Mouse (Mus musculus): ENCODE results near the gene Ncoa3. TPM values are rescaled to one million over a fixed set of nuclear protein-coding genes. Genes with fewer than 3 reads are reported as not detected.

Ncoa3 gene
- polyA plus RNA-seq, 1 experiment from 2014 or later: 8.1 TPM

DNA sequence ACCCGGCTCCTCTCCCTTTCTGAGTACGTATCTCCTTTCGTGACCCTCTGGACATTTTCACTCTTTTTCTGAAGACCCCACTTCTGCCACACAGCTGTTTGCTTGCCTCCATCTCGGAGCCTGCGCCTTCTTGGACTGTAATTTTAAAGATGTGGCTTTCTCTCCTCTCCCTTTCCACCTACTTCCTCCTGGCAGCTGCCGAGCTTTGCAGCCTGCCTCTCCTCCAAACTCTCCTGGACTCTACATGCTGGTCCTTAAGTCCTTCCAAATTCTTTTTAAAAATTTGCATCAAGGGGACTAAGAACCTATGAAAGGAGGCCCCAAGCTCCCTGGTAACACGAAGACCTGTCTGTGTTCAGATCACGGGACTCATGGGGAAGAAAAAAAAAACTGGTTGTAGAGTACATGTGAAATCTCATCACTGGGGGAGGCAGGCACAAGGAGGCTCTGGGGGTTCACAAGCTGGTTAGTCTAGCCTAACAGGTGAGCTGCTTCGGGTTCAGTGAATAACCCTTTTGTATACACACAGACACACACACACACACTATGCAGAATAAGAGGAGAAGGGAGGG, 35.1 kb upstream of the Ncoa3 start:
- Histone ChIP-seq H3K36me3 (no peaks in the 10 kb centered on the region), H3K4me1 (peaks cover 48% of the 10 kb centered on the region), H3K27ac (no peak overlapping the region), H3K4me2 (no peak overlapping the region), H3K4me3 (no peak overlapping the region), H3K9ac (no peak overlapping the region), H3K27me3 (replicated peaks) (0 out of 2 replicates have a peak, but pooled peaks cover 2% of the 10 kb centered on the region), H3K9me3 (replicated peaks) (no peaks in the 10 kb centered on the region)
- ATAC-seq: no peak
- WGBS (ENCODE audit: insufficient replicate concordance): 59% methylated on average over 9 of the region's 9 CpGs

GRCm38 (mm10) chr2:165958556-165958955, 33.9 kb upstream of the Ncoa3 start:
- Histone ChIP-seq H3K27me3 (replicated peaks) (0 out of 2 replicates have a peak, but pooled peaks cover 2% of the 10 kb centered on the region), H3K27ac (no peak overlapping the region), H3K4me3 (no peak overlapping the region), H3K4me2 (no peak overlapping the region), H3K9ac (no peak overlapping the region), H3K36me3 (no peaks in the 10 kb centered on the region), H3K4me1 (peaks cover 47% of the 10 kb centered on the region), H3K9me3 (replicated peaks) (no peaks in the 10 kb centered on the region)
- ATAC-seq: no peak
- WGBS (ENCODE audit: insufficient replicate concordance): 76% methylated on average over 6 of the region's 6 CpGs

DNA sequence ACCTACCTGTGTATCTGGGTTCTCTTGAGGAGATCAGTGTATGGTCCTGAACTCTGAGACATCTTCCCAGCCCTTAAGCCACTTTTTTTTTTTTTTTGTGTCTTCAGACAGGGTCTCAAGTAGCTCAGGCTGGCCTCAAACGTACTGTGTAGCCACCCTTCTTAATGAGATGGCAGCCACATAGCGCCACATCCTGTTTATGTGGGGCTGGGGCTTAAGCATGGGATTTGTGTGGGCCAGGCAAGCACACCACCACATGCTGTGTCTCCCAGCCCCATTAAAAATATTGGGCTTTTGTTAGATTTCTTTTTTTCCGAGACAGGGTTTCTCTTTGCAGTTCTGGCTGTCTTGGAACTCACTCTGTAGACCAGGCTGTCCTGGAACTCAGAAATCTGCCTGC, 31.7 kb upstream of the Ncoa3 start:
- Histone ChIP-seq H3K27me3 (replicated peaks) (0 out of 2 replicates have a peak, but pooled peaks cover 2% of the 10 kb centered on the region), H3K36me3 (no peaks in the 10 kb centered on the region), H3K27ac (no peak overlapping the region), H3K4me2 (no peak overlapping the region), H3K4me3 (no peak overlapping the region), H3K9ac (no peak overlapping the region), H3K4me1 (peaks cover 31% of the 10 kb centered on the region), H3K9me3 (replicated peaks) (no peaks in the 10 kb centered on the region)
- WGBS (ENCODE audit: insufficient replicate concordance): 67% methylated on average over 3 of the region's 3 CpGs
- ATAC-seq: no peak

GRCm38 (mm10) chr2:165962824-165963223, 29.6 kb upstream of the Ncoa3 start:
- peak; percentile 65 for ATAC-seq
- peak overlapping the region; percentile 20; the same call in 1 of the 2 replicates for H3K27ac ChIP-seq
- 50% methylated on average over 5 of the region's 5 CpGs for WGBS (ENCODE audit: insufficient replicate concordance)

GRCm38 (mm10) chr2:165964121-165964520, 28.3 kb upstream of the Ncoa3 start:
- WGBS (ENCODE audit: insufficient replicate concordance): 52% methylated on average over 4 of the region's 4 CpGs

More at GRCm38 (mm10) chr2:165962824-165963223, 29.6 kb upstream of the Ncoa3 start:
- Histone ChIP-seq H3K4me1 (peaks cover 28% of the 10 kb centered on the region), H3K4me3 (no peak overlapping the region), H3K27me3 (replicated peaks) (no peaks in the 10 kb centered on the region), H3K9ac (no peak overlapping the region), H3K36me3 (no peaks in the 10 kb centered on the region), H3K9me3 (replicated peaks) (no peaks in the 10 kb centered on the region), H3K4me2 (no peak overlapping the region)

GRCm38 (mm10) chr2:165967076-165967475, 25.4 kb upstream of the Ncoa3 start:
- no peak overlapping the region for H3K4me2 ChIP-seq
- no peaks in the 10 kb centered on the region for H3K36me3 ChIP-seq
- no peak overlapping the region for H3K9ac ChIP-seq
- no peaks in the 10 kb centered on the region for H3K9me3 ChIP-seq (replicated peaks)
- H3K27ac ChIP-seq: peak overlapping the region; percentile 67; the same call in 1 of the 2 replicates
- WGBS (ENCODE audit: insufficient replicate concordance): 78% methylated on average over 2 of the region's 2 CpGs
- no peaks in the 10 kb centered on the region for H3K27me3 ChIP-seq (replicated peaks)
- ATAC-seq: no peak
- no peak overlapping the region for H3K4me3 ChIP-seq
- H3K4me1 ChIP-seq: peaks cover 61% of the 10 kb centered on the region

More at GRCm38 (mm10) chr2:165964121-165964520, 28.3 kb upstream of the Ncoa3 start:
- H3K9me3 ChIP-seq (replicated peaks): no peaks in the 10 kb centered on the region
- no peak overlapping the region for H3K27ac ChIP-seq
- no peaks in the 10 kb centered on the region for H3K36me3 ChIP-seq
- H3K27me3 ChIP-seq (replicated peaks): no peaks in the 10 kb centered on the region
- H3K4me3 ChIP-seq: no peak overlapping the region
- no peak for ATAC-seq
- no peak overlapping the region for H3K9ac ChIP-seq
- H3K4me1 ChIP-seq: peaks cover 41% of the 10 kb centered on the region
- H3K4me2 ChIP-seq: no peak overlapping the region

DNA sequence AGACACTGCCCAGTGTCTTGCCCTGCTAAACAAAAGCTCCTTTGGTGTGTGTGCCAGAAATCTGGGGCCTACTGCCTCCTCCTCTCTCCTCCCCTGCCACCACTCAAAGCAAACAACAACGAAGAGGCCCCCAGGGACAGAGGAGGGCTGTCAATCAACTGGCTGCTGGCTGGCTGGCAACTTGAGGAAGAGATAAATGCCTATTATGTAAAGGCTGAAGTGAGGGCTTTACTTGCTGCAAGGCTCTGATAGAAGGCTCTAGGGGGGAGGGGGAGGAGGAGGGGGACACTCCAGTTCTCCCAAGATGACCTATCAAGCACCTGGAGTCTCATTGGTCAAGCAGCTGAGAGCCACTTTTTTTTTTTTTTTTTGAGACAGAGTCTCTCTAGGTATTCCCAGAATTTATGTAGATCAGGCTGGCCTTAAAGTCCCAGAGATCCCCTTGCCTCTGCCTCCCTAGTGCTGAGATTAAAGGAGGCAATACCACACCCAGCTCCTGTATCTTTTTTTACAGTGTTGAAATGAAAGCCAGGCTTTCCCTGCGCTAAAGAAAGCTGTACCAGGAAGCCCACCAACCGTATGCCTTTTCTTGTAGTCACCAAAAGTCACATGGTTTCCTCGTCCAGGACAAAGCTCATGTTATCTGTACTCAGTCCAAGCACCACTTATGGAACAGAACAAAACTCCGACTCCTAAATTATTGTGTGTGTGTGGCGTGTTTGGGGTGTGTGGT, 24.4 kb upstream of the Ncoa3 start:
- Histone ChIP-seq H3K27ac (peak overlapping the region; percentile 67), H3K9ac (no peak overlapping the region), H3K4me2 (peak overlapping the region; percentile 57; the same call in 1 of the 2 replicates), H3K4me1 (peaks cover 53% of the 10 kb centered on the region), H3K36me3 (no peaks in the 10 kb centered on the region), H3K4me3 (no peak overlapping the region), H3K27me3 (replicated peaks) (no peaks in the 10 kb centered on the region), H3K9me3 (replicated peaks) (no peaks in the 10 kb centered on the region)
- 23% methylated on average over 6 of the region's 6 CpGs for WGBS (ENCODE audit: insufficient replicate concordance)
- ATAC-seq: peak; percentile 79

- Histone ChIP-seq H3K9me3 (replicated peaks) (no peaks in the 10 kb centered on the region), H3K27me3 (replicated peaks) (no peaks in the 10 kb centered on the region), H3K27ac (peak overlapping the region; percentile 67), H3K9ac (peak overlapping the region; percentile 31; the same call in 1 of the 2 replicates), H3K4me1 (peaks cover 48% of the 10 kb centered on the region), H3K4me2 (peak overlapping the region; percentile 57), H3K36me3 (no peaks in the 10 kb centered on the region), H3K4me3 (peak overlapping the region; percentile 34)
- WGBS (ENCODE audit: insufficient replicate concordance): 24% methylated on average over 3 of the region's 3 CpGs
- peak; percentile 50 for ATAC-seq
Observed at GRCm38 (mm10) chr2:165968876-165969275, 23.6 kb upstream of the Ncoa3 start.

DNA sequence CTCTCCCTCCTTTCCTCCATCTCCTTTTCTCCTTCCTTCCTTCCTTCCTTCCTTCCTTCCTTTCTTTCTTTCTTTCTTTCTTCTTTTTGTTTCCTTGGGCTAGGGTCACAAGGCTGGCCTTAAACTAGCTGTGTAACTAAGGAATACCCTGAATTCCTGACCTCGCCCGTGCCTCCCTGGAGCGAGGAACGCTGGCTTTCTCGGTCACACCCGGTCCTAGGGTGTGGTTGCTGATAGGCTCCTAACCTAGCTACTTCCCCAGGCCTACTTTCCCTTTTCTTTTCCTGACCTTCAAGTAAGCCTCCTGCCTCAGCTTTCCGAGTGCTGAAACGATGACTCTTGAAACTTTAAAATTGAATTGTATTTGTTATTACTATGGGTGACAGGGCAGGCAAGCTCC, 23.0 kb upstream of the Ncoa3 start:
- no peaks in the 10 kb centered on the region for H3K9me3 ChIP-seq (replicated peaks)
- peak overlapping the region; percentile 31; the same call in 1 of the 2 replicates for H3K9ac ChIP-seq
- peaks cover 44% of the 10 kb centered on the region for H3K4me1 ChIP-seq
- H3K27ac ChIP-seq: peak overlapping the region; percentile 67
- no peaks in the 10 kb centered on the region for H3K27me3 ChIP-seq (replicated peaks)
- ATAC-seq: 0 out of 2 replicates have a peak, but pooled peaks have one; percentile 50
- H3K4me2 ChIP-seq: peak overlapping the region; percentile 57
- H3K36me3 ChIP-seq: no peaks in the 10 kb centered on the region
- peak overlapping the region; percentile 34 for H3K4me3 ChIP-seq
- WGBS (ENCODE audit: insufficient replicate concordance): 12% methylated on average over 8 of the region's 8 CpGs

- WGBS (ENCODE audit: insufficient replicate concordance): 71% methylated on average over 13 of the region's 13 CpGs
- Histone ChIP-seq H3K27ac (no peak overlapping the region), H3K4me2 (peak overlapping the region; percentile 57), H3K36me3 (no peaks in the 10 kb centered on the region), H3K9ac (no peak overlapping the region), H3K4me3 (no peak overlapping the region), H3K4me1 (peaks cover 44% of the 10 kb centered on the region), H3K9me3 (replicated peaks) (no peaks in the 10 kb centered on the region), H3K27me3 (replicated peaks) (no peaks in the 10 kb centered on the region)
- ATAC-seq: no peak
Observed at GRCm38 (mm10) chr2:165969961-165970360, 22.5 kb upstream of the Ncoa3 start.

DNA sequence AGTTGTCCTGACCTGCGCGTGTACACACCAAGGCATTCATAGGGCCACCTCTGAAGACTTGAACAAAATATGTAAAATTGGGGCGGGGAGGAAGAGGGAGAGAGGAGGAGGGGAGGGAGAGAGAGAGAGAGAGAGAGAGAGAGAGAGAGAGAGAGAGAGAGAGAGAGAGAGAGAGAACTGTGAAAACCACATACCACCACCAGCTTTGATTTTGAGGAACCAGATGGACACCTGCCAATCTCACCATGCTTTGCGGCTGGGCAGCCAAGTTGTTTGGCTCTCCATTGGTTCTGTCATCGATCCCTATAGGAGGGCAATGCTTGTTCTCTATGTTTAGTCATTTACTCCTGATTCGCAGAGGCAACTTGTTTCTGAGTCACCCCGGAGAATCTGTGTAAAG, 21.7 kb upstream of the Ncoa3 start:
- Histone ChIP-seq H3K36me3 (no peaks in the 10 kb centered on the region), H3K9ac (no peak overlapping the region), H3K27ac (no peak overlapping the region), H3K9me3 (replicated peaks) (no peaks in the 10 kb centered on the region), H3K4me3 (no peak overlapping the region), H3K27me3 (replicated peaks) (no peaks in the 10 kb centered on the region), H3K4me2 (no peak overlapping the region), H3K4me1 (peaks cover 44% of the 10 kb centered on the region)
- ATAC-seq: no peak
- WGBS (ENCODE audit: insufficient replicate concordance): 73% methylated on average over 7 of the region's 7 CpGs

- no peak for ATAC-seq
- Histone ChIP-seq H3K4me2 (no peak overlapping the region), H3K9me3 (replicated peaks) (no peaks in the 10 kb centered on the region; the same call in 1 of the 2 replicates), H3K4me3 (no peak overlapping the region), H3K4me1 (peaks cover 35% of the 10 kb centered on the region), H3K36me3 (no peaks in the 10 kb centered on the region), H3K27ac (no peak overlapping the region), H3K27me3 (replicated peaks) (no peaks in the 10 kb centered on the region), H3K9ac (no peak overlapping the region)
- WGBS (ENCODE audit: insufficient replicate concordance): 70% methylated on average over 1 of the region's 1 CpGs
Observed at GRCm38 (mm10) chr2:165974383-165974782, 18.1 kb upstream of the Ncoa3 start.
